Mouse (Mus musculus) CH12.LX (cell line): Measurements from ENCODE around the gene Srrm4.

ENCODE experiments used
- CTCF ChIP-seq, 2 experiments: IDR thresholded peaks in 1 of 2; conservative IDR thresholded peaks in 1 of 2; 2 replicates each; pipeline ENCODE4 v1.5.1; 2011 to 2012; ENCODE audit warnings: low read depth in 2 of 2, low read length in 2 of 2, improper control_type of control experiment in 1 of 2, inconsistent platforms in 1 of 2, mild to moderate bottlenecking in 1 of 2, moderate library complexity in 1 of 2
- ELF1 ChIP-seq: IDR thresholded peaks from 2 replicates; pipeline ENCODE4 v1.6.1; 2014; ENCODE audit warnings: low read depth, mild to moderate bottlenecking, inconsistent platforms, low read length, improper control_type of control experiment
- GABPA ChIP-seq: IDR thresholded peaks from 2 replicates; pipeline ENCODE4 v1.6.1; 2012; ENCODE audit warnings: low read depth, low read length, improper control_type of control experiment, inconsistent platforms; ENCODE audit not compliant: insufficient replicate concordance
- KAT2A ChIP-seq: IDR thresholded peaks from 2 replicates; pipeline ENCODE4 v1.6.1; 2012; ENCODE audit warnings: low read length, improper control_type of control experiment, inconsistent platforms; ENCODE audit not compliant: insufficient replicate concordance
- SIN3A ChIP-seq: IDR thresholded peaks from 2 replicates; pipeline ENCODE4 v1.6.1; 2012; ENCODE audit warnings: low read length, improper control_type of control experiment, inconsistent platforms
- UBTF ChIP-seq: IDR thresholded peaks from 2 replicates; pipeline ENCODE4 v1.6.1; 2012; ENCODE audit warnings: low read depth, mild to moderate bottlenecking, inconsistent platforms, low read length, improper control_type of control experiment, moderate library complexity

DNA sequence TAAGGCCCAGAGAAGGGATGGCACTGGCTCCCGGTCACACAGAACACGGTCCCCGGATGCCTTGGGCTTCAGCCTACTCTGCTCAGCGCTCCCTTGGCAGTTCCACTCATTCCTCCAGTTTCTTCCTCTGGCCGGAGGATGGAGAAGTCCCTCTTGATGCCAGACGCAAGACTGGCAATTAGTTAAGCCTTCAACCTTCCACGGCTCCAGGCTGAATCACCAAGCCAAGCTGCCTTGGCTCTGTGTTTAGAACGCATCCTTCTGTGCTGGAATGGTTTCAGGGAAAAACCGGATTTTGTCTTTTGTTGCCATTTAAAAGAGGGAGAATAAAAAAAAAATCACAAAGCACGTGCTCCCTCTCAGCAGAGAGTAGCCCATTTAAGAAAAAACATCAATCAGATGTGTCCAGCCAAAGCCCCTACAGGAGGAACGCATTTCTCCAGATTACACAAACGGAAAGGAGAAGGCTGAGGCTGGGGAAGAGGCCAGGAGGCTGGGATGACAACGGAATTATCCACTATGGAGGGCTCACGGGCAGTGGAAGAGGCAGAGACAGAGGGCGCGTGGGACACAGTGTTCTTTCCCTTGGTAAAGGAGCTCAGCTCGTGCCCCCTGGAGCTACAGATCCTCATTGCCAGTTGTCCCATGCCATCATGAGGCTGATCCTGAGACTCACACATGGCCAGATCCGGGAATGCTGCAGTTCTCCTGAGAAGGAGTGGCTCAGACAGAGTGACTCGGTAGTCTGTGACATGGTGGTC, 92.6 kb downstream of the Srrm4 start:
- no peak for TF ChIP-seq KAT2A
- TF ChIP-seq ELF1: no peak
- TF ChIP-seq SIN3A: no peak
- no peak for TF ChIP-seq UBTF
- TF ChIP-seq CTCF (conservative IDR thresholded peaks at IDR 0.05 in 1 of 2, IDR thresholded peaks at IDR 0.05 in 1 of 2; ENCODE audit: low read depth in 2 of 2, low read length in 2 of 2): no peak
- TF ChIP-seq GABPA: no peak
